Mouse (Mus musculus) retina, adult 2 months (tissue): ENCODE results near the gene Crabp1.

Experiments used
- DNase-seq: peaks from one replicate; pipeline ENCODE4 v3.0.0-alpha.2; 2012; ENCODE audit warnings: low read depth, low spot score

Gene Crabp1

DNA sequence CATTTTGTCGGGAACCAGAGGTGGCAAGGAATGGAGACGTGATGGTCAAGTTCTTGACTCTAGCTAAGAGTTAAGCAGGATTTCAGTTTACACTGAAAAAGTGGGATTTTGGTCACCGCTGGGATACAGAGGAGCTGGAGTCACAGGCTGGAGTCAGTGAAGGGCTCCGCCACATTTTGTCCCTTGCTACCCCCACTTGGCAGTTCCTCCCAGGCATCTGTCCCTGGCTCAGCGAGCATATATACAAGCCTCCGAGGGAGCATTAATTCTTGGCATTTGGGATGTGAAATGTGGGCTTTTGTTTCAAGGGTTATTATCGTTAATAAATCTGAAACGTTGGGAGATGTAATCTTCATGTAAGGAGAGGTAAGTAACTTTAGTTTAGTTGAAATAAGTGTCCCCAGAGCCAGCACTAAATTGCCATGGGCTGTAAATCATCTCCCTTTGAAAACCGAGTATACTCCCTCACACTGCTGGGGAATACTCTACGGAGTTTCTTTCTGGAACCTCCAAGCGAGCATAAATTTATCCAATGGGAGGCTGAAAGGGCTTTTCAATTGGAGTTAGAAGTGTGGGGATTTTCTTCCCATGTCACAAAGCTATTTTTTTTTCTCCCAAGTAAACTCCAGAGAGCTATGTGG is 5.7 kb downstream of the Crabp1 start:
- no peak for DNase-seq

DNA sequence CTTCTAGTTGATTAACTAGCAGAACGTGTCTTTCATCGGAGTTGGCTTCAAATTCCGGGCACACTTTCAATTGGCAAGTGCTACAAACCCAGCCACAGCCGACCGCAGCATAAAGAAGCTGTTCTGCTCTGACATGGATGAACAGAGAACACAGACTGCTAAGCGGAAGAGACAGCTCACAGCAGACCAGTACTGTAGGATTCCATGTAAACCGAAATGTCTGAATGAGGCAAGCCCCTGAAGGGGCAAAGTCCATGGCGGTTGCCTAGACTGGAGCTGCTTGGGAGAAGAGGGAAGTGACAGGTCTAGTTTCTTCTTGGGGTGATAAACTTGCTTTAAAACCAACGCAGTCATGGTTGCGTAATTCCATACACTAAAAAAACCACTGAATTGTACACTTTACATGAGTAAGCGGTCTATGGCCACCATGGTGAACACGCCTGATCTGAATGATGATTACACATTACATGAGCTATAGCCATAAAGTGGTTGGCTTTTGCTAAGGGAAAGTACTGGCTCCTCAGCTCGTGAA is 12.0 kb downstream of the Crabp1 start:
- DNase-seq, result no peak

DNA sequence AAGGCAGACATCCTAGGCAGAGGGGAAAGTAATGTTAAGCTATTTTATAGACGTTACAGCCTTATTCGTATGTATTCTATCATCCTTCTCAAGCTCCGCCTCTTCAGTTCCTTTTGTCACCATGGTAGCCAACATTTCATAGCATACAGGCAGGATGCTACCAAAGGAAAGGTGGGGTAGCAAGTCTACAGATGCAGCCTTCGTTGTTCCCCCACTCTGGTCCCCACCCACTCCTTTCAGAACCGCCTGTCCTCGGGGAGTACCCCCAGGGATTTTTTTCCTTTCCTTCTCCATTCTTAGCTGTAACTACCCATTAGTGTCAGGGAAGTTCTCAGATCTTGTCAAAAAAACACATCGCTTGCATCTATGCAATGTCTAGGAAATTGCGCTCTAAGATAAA is 14.7 kb downstream of the Crabp1 start:
- DNase-seq, result no peak

DNA sequence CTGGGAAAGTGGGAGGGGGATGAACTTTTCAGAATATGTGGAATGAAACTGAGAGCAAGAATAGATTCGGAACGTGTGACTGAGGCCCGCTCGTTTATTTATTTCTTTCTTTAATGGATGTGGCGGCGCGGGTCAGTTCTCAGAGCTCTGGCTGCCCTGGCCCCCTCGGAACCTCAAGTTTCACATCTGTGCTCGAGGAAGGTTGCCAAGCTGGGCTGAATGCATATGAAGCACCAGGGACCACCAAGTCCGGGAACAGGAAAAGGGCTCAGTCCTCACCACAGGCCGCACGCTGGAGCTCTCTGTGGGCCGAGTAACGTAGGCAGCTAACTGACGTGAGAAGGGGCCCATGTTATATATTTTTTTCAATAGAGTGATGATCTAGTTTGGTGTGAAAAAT is 18.0 kb downstream of the Crabp1 start:
- no peak for DNase-seq

DNA sequence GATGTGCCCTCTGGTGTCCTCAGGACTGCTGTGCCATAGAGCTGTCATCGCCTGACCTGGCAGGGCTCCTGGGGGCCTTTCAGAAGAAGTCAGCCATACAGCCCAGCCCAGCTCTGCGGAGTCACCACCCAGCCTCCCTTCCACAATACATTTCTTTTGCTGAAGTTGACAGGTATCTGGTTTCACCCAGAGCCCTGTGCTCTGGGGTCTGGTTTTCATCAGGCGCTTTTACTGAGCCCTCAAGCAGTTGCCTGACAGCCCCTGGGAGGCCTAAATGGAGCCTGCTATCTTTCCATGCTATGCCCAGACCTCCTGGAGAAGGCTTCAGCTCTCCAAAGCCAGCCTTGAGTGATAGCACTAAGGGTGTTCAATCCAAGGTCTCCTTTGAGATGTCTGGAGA is 19.5 kb downstream of the Crabp1 start:
- no peak for DNase-seq

DNA sequence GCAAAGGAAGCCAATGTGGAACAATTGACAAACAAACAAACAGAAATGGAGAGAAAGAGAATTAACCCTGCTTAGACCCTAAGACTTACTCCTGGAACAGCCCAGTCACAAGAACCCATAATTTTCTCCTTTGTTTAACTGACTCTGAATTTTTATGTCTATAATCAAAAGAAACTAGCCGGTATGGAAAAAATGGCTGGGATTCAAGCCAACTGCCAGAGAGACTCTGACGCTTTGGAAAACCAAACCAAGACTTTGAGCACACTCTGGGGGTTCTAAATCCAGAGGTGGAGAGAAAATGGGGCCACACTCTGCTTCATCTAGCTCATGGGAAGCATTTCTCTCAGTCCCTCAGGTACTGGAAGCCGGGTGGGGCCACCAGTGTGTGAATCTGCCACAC is 20.7 kb downstream of the Crabp1 start:
- DNase-seq, result no peak

DNA sequence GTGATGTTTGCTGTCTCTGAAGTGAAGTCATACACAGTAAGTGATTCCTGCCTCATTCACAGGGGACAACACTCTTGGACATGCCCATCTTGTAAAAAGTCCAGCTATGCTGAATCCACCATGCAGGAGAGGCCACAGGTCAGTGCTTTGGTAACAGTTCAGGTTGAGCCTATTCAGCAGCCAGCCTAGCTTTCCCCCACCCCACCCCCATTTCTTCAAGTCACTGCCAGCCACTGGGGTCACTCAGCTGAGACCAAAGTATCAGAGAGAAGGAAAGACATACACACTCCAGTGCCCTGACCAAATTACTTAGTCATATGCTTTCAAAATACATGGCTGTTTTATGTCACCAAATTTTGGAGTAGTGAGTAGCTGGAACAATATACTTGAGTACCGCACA is 21.5 kb downstream of the Crabp1 start:
- no peak for DNase-seq

DNA sequence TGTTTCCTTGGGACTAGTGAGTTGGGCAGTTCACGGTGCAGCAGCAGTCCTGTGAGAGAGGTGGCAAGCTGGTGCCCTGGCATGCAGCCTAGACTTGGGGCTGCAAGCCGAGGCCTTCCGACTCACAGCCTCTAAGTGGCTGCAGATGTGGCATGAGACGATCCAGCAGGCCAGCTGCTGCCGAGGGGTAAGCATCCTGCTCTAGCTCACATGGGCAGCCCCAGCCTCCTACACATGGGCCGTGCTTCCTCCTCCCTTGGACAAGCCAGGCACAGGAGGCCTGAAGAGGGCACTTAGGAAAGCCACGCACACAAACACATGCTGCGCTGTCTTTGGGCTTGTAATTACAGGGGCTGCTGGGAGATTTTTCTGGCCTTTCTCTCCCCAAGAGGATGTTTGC is 23.2 kb downstream of the Crabp1 start:
- no peak for DNase-seq

DNA sequence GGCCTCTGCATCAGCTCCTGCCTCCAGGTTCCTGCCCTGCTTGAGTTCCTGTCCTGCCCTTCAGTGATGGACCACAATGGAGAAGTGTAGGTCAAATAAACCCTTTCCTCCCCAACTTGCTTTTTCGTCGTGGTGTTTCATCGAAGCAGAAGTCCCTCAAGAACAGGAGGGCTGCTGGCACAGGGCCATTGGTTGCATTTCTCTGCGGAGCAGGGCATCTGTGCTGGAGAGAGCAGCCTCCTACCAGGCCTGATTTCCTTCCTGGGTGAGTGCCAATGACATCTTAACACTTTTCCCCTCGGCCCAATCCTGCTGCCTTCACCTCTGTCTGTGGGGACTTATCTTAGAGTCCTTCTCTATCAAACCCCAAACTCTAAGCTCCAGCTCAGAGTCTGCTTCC is 25.7 kb downstream of the Crabp1 start:
- no peak for DNase-seq

DNA sequence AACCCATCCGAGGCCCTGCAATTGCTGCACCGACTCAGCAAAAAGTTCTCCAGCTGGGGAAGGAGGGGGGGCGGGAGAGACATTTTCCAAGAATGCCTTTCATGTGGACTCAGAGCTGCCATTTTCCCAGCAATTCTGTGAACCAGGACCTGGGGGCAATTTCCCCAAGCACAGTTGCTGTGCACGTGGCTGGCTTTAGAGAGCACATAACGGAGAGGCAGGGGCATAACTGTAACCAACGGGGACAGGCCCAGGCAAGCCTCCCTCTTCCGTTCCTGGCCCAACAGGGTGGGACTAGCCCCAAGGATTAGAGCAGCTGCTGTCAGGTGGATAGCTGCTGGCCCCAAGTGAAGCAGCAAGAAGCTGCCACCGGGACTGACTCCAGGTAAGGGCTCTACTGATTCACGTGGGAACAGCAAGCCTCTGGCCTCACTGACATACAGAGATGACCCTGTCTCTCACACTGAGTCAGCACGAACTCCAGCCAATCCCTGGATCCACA is 37.0 kb downstream of the Crabp1 start:
- no peak for DNase-seq

DNA sequence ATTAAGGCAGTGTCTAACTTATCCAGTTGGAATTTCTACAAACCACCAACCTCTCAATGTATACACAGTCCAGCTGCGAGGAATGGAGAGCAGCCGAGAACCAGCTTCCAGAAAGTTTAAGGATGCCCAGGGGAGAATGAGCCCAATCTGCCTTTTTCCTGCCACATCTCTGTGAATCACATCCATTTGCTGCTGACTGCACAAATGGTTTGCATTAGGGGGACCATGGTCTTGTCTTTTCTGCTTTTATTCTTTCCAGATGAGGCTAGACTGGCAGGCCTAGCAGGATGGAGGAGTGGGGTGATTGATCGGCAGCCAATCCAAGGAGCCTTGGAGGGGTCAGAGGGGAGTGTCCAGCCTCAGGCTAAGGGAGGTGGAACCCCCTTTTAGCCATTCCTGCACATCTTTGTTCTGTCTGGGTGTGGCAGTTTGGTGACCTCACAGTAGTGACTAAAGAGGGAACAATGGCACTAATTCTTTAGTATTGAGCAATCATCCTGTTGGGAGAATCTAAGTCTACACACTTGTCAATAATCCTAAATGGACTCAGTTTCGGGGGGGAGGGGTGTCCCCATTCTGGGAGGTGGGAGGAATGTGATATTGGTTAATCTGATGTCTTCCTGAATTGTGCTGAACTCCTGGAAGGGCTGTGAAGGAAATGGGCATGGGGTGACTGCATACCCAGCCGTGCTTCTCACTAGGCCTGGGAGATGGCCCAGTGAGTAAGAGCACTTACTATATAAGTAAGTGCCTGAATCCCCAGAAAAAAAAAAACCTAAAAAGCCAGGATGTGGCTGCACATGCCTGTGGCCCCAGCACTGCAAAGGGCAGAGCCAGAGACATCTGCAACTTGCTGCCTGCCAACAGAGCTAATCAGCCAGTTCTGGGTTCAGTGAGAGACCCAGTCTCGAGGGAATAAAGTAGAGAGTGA is 38.5 kb downstream of the Crabp1 start:
- DNase-seq, result no peak

DNA sequence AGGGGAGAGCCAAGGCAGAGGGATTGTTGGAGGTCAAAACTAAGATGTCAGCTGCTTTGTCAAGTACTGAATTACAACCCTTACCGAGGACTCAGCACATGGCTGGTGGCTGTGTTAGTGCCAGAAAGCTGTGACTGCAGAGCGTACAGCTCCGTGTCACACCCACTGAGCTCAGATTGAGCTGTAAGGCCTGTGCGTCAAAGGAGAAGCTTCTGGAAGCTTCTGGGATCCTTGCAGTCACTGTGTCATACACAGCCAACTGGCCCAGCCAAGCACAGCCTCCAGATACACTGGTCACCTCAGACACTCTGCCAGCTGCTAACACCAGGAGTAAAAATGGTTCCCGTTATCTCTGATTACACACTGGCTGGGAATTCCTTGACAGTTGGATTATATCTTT is 39.8 kb downstream of the Crabp1 start:
- no peak for DNase-seq

DNA sequence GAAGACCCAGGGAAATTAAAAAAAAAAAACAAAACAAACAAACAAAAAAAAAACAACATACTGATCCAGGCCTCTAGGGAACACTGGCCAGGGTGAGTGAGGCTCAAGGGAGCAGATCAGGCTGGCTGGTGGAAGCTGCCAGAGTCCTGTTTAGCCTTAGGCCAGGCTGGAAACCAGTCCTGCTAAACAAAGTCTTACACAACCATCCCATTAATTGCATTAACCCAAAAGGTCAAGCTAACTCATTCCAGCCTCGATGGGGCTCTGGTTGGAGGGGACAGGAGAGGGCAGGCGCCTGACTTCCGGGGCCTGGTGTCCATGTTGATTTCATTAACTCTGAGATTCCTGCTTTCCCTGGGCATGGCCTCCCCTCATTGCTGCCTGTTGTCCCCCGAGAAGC is 43.2 kb downstream of the Crabp1 start:
- no peak for DNase-seq

DNA sequence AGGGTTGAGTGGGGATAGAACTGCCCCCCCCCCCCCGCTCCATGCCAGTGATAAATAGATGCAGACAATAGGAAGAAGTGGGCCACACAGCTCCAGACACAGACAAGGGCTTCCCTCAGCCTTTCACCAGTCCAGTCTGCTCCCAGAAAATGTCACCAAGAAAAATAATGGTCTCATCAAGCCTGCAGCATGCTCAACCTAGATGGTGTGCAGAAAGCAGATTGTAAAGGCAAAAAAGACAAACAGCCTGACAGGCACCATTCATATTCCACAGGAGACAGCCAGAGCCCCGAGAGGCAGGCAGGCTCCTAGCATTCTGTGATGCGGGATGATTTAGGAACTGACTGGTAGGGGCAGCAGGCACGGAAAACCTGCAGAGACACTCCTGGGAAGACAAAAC is 45.4 kb downstream of the Crabp1 start:
- no peak for DNase-seq

DNA sequence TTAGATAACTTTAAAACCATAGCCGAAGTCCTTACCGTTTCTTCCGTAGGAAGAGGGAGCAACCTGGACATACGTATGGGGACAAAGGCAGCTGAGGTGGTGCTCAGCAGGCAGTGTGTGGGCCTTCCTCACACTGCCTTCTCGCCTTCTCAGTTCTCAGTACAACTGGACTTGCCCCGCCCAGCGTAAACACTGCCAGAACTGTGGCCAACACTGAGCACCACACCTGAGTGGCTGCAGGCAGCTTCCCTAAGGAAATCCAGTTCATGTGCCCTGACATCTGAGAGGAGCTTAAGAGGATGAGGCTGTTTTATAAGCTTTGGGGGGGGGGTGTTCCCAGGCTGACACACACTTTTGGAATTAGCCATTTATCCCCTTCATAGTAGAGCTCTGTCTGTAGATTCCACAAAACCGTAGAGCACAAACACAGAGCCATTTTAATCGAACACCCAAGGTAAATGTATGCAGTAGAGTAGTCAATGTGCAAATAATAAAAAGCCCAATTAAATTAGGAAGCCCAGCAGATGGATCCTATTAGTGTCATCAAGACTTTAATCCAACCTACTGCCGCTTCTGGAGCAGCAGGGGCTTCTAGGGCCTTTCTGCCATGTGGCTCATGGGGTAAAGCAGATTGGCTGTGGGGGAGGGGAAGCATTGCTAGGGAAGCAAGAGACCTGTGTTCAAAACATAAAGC is 52.1 kb downstream of the Crabp1 start:
- peak; percentile 56 for DNase-seq

DNA sequence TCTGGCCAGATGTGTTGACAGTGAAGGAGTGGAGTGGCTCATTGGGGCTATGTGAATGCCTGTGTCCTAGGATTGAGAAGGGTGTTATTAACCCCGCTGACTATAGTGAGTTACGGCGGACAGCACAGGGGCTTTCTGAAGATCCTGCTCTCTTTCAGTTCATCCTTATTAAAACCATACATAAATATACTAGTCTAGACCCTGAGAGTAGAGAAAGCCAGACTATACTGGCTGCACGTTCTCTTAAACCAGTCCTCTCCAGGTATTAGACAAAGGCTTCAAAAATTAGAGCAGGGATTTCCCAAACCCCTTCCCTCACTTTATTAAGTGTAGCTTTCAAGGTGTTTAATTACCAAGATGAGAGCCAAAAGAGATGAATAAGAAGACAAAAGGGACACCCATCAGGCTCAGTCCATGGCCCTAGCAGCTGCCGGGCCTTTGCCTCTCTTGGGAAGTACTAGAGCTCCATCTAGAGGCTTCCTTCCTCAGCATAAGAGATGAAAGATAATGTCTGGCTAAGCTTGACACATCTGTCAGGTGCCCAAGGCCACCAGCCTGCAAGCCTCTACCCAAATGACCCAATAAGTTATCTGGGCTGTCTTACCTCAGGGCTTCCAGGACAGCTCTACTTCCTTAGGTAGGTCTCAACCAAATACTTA is 57.0 kb downstream of the Crabp1 start:
- DNase-seq, result peak; percentile 64
